Mouse (Mus musculus) erythroblast, embryonic 14.5 days (primary cell): ENCODE measurements around the gene Hdac1. TPM values are rescaled to one million over a fixed set of nuclear protein-coding genes. Genes with fewer than 3 reads are reported as not detected.

Source experiments
- H3K27me3 ChIP-seq: 2 replicates; pipeline ENCODE4 v1.6.1; 2012; ENCODE audit warnings: inconsistent platforms; ENCODE audit not compliant: control insufficient read depth
- H3K36me3 ChIP-seq: 2 replicates; pipeline ENCODE4 v1.6.1; 2012; ENCODE audit warnings: mild to moderate bottlenecking, inconsistent platforms; ENCODE audit not compliant: control insufficient read depth
- H3K4me1 ChIP-seq: 2 replicates; pipeline ENCODE4 v1.6.1; 2012; ENCODE audit warnings: inconsistent platforms; ENCODE audit not compliant: control insufficient read depth
- H3K4me3 ChIP-seq: replicated peaks from 2 replicates; pipeline ENCODE3; 2012; ENCODE audit warnings: moderate library complexity, mild to moderate bottlenecking, inconsistent platforms
- H3K9me3 ChIP-seq: 2 replicates; pipeline ENCODE4 v1.6.1; 2012; ENCODE audit warnings: low read length, inconsistent platforms, mixed read lengths; ENCODE audit not compliant: control insufficient read depth
- GATA1 ChIP-seq: IDR thresholded peaks from 2 replicates; pipeline ENCODE4 v1.6.1; 2012; ENCODE audit warnings: low read length, inconsistent platforms, mixed read lengths
- TAL1 ChIP-seq: IDR thresholded peaks from 3 replicates; pipeline ENCODE4 v1.6.1; 2012; ENCODE audit warnings: low read length, inconsistent platforms, mixed read lengths
- polyA plus RNA-seq: library from polyadenylated mRNA; stranded (reverse); fragments of >175 nt; gene quantifications from 2 replicates; pipeline ENCODE4 v1.2.3, GENCODE M21; 2012

The Hdac1 gene
- polyA plus RNA-seq, 1 experiment: 9.2 TPM

- Histone ChIP-seq H3K27me3 (peaks cover 57% of the 10 kb centered on the region), H3K4me3 (no peak overlapping the region)
Observed at GRCm38 (mm10) chr4:129507434-129508236, 34.9 kb downstream of the Hdac1 start.

GRCm38 (mm10) chr4:129505511-129505910 is 37.0 kb downstream of the Hdac1 start:
- no peak overlapping the region for H3K4me3 ChIP-seq
- peaks cover 7% of the 10 kb centered on the region for H3K4me1 ChIP-seq
- H3K36me3 ChIP-seq: no peaks in the 10 kb centered on the region
- H3K27me3 ChIP-seq: peaks cover 55% of the 10 kb centered on the region
- TF ChIP-seq GATA1 (no peak), TAL1 (no peak)
- H3K9me3 ChIP-seq: no peaks in the 10 kb centered on the region

More at GRCm38 (mm10) chr4:129507434-129508236, 34.9 kb downstream of the Hdac1 start:
- Histone ChIP-seq H3K4me1 (peaks cover 1% of the 10 kb centered on the region; the same call in 1 of the 2 replicates), H3K9me3 (no peaks in the 10 kb centered on the region), H3K36me3 (no peaks in the 10 kb centered on the region)
- TF ChIP-seq GATA1 (no peak), TAL1 (no peak)

GRCm38 (mm10) chr4:129502901-129503444 is 39.5 kb downstream of the Hdac1 start:
- Histone ChIP-seq H3K4me1 (peaks cover 12% of the 10 kb centered on the region), H3K27me3 (peaks cover 59% of the 10 kb centered on the region), H3K36me3 (no peaks in the 10 kb centered on the region), H3K4me3 (no peak overlapping the region), H3K9me3 (no peaks in the 10 kb centered on the region)
- TF ChIP-seq GATA1 (no peak), TAL1 (no peak)

- no peak overlapping the region for H3K4me3 ChIP-seq
- no peaks in the 10 kb centered on the region for H3K36me3 ChIP-seq
- peaks cover 62% of the 10 kb centered on the region for H3K27me3 ChIP-seq
- H3K9me3 ChIP-seq: no peaks in the 10 kb centered on the region
- TF ChIP-seq TAL1 (no peak), GATA1 (no peak)
- H3K4me1 ChIP-seq: peaks cover 10% of the 10 kb centered on the region
Observed at GRCm38 (mm10) chr4:129502327-129502888, 40.1 kb downstream of the Hdac1 start.

GRCm38 (mm10) chr4:129500607-129501566 is 41.6 kb downstream of the Hdac1 start:
- H3K36me3 ChIP-seq: no peaks in the 10 kb centered on the region
- H3K4me3 ChIP-seq: peak overlapping the region; percentile 65
- no peaks in the 10 kb centered on the region for H3K9me3 ChIP-seq
- H3K4me1 ChIP-seq: peaks cover 10% of the 10 kb centered on the region
- H3K27me3 ChIP-seq: peaks cover 77% of the 10 kb centered on the region
- no peak for TF ChIP-seq GATA1
- no peak for TF ChIP-seq TAL1

GRCm38 (mm10) chr4:129500017-129500416 is 42.5 kb downstream of the Hdac1 start:
- peaks cover 82% of the 10 kb centered on the region for H3K27me3 ChIP-seq
- H3K9me3 ChIP-seq: no peaks in the 10 kb centered on the region
- TF ChIP-seq GATA1: no peak
- no peaks in the 10 kb centered on the region for H3K36me3 ChIP-seq
- peak overlapping the region; percentile 65 for H3K4me3 ChIP-seq
- H3K4me1 ChIP-seq: peaks cover 10% of the 10 kb centered on the region

GRCm38 (mm10) chr4:129498941-129499340 is 43.6 kb downstream of the Hdac1 start:
- no peak for TF ChIP-seq GATA1
- no peak for TF ChIP-seq TAL1
- peaks cover 14% of the 10 kb centered on the region for H3K4me1 ChIP-seq
- peaks cover 87% of the 10 kb centered on the region for H3K27me3 ChIP-seq
- H3K4me3 ChIP-seq: no peak overlapping the region
- no peaks in the 10 kb centered on the region for H3K36me3 ChIP-seq
- H3K9me3 ChIP-seq: no peaks in the 10 kb centered on the region

- Histone ChIP-seq H3K4me3 (no peak overlapping the region), H3K27me3 (peaks cover 85% of the 10 kb centered on the region), H3K9me3 (no peaks in the 10 kb centered on the region), H3K36me3 (no peaks in the 10 kb centered on the region; the same call in 1 of the 2 replicates), H3K4me1 (peaks cover 14% of the 10 kb centered on the region)
- TF ChIP-seq TAL1: no peak
- TF ChIP-seq GATA1: no peak
Observed at GRCm38 (mm10) chr4:129496631-129497030, 45.9 kb downstream of the Hdac1 start.
